Mouse (Mus musculus) lung, postnatal 0 days (tissue): ENCODE data around the gene Tyrp1. TPM values are rescaled to one million over a fixed set of nuclear protein-coding genes. Genes with fewer than 3 reads are reported as not detected.

Source experiments
- ATAC-seq: fragments of 200-750 bp; cut with Nextera tagmentation; 2 replicates; pipeline ENCODE4 v1.8.0; 2017; ENCODE audit warnings: moderate library complexity
- DNase-seq: peaks from one replicate; pipeline ENCODE4 v3.0.0-alpha.2; 2016; ENCODE audit warnings: low spot score
- H3K27ac ChIP-seq: fragments of 300-500 bp; sonication (generic); 2 replicates; pipeline ENCODE4 v1.5.1; 2014; ENCODE audit warnings: antibody characterized with exemption, mild to moderate bottlenecking, low read length, mixed read lengths
- H3K27me3 ChIP-seq: fragments of 300-500 bp; sonication (generic); replicated peaks from 2 replicates; pipeline ENCODE4 v1.6.1; 2014; ENCODE audit warnings: low read length, mixed read lengths; ENCODE audit not compliant: insufficient read depth
- H3K36me3 ChIP-seq: fragments of 300-500 bp; sonication (generic); 2 replicates; pipeline ENCODE4 v1.6.1; 2014; ENCODE audit warnings: low read length, mixed read lengths; ENCODE audit not compliant: insufficient read depth
- H3K4me1 ChIP-seq: fragments of 300-500 bp; sonication (generic); 2 replicates; pipeline ENCODE4 v1.6.1; 2014; ENCODE audit warnings: antibody characterized with exemption, low read depth, low read length, mixed read lengths; ENCODE audit not compliant: insufficient read depth
- H3K4me2 ChIP-seq: fragments of 300-500 bp; sonication (generic); replicated peaks from 2 replicates; pipeline ENCODE4 v1.6.1; 2014; ENCODE audit warnings: low read depth, mild to moderate bottlenecking, low read length, moderate library complexity, mixed read lengths
- H3K4me3 ChIP-seq: fragments of 300-500 bp; sonication (generic); 2 replicates; pipeline ENCODE4 v1.5.1; 2014; ENCODE audit warnings: low read depth, low read length
- H3K9ac ChIP-seq: fragments of 300-500 bp; sonication (generic); replicated peaks from 2 replicates; pipeline ENCODE4 v1.6.1; 2014; ENCODE audit warnings: low read depth, mild to moderate bottlenecking
- H3K9me3 ChIP-seq: fragments of 300-500 bp; sonication (generic); 2 replicates; pipeline ENCODE4 v1.6.1; 2016; ENCODE audit warnings: low read length, mixed read lengths
- CTCF ChIP-seq: IDR thresholded peaks from 2 replicates; pipeline ENCODE4 v1.5.1; 2016; ENCODE audit warnings: antibody characterized with exemption, mild to moderate bottlenecking
- EP300 ChIP-seq: IDR thresholded peaks from 2 replicates; pipeline ENCODE4 v1.6.1; 2016; ENCODE audit warnings: antibody characterized with exemption, mild to moderate bottlenecking, control low read depth
- WGBS: fragments of 180-500 bp; shearing (Covaris S2); extraction: QIAGEN DNeasy Blood & Tissue Kit; methylation state at CpG from one replicate; pipeline ENCODE4 v1.1.7; 2014; 5-methylcytosine and 5-hydroxymethylcytosine counted together
- polyA plus RNA-seq: library from polyadenylated mRNA; unstranded; fragments of >200 nt; fragmentation: Nextera tagmentation; extraction: Ambion mirVana; gene quantifications from 2 replicates; pipeline ENCODE4 v1.2.1, GENCODE M21; 2015

Tyrp1 gene
- not detected in 2 replicates for polyA plus RNA-seq

DNA sequence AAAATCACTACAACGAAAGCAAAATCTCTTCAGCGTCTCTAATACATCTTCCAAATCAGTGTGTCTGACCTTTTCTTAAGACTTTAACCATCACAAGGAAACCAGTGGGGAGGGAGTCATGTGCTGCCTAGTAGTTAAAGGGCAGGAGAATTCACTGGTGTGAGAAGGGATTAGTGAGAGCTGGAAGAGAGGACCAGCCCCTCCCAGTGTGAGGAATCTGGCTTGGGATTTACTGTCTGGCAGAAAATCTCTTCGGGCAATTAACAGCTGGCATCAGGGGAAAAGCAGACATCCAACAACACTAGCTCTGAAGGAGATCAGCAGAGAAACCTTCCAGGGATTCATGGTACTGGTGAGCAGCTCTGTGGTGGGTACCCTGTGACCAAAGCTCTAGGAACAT, at the start of gene Tyrp1:
Gene Tyrp1, plus strand, starts transcription at position 74 of the 400 bp plus-strand sequence.
- Histone ChIP-seq H3K36me3 (no peaks in the 10 kb centered on the region), H3K4me1 (no peaks in the 10 kb centered on the region), H3K27ac (no peak within 1 kb of the TSS), H3K9me3 (no peaks in the 10 kb centered on the region), H3K9ac (no peak within 1 kb of the TSS), H3K4me3 (no peak within 1 kb of the TSS), H3K27me3 (no peaks in the 10 kb centered on the region), H3K4me2 (no peak within 1 kb of the TSS)
- no peak for TF ChIP-seq CTCF
- no peak for TF ChIP-seq EP300
- WGBS: 49% methylated on average over 3 of the region's 3 CpGs
- no peak for DNase-seq
- ATAC-seq: no peak

DNA sequence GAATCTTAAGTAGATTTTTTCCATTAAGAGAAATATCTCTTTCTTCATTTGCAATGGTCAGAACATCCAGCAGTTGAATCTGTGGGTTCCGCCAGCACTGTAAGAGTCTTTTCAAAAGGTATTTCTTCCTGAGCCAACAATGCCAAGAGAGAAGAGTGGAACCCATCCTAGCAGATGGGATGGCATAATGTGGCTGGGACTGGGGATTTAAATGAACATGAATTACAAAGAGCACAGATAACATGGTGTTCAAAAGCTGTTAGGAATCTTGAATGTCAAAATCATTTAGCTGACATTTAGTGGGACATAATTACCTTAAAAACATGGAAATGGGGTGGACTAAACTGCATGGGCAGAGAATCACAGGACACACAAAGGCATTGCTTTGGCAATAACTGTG, 45.6 kb upstream of the Tyrp1 start:
- TF ChIP-seq EP300: no peak
- no peak for TF ChIP-seq CTCF
- H3K27ac ChIP-seq: no peak overlapping the region
- H3K9me3 ChIP-seq: no peaks in the 10 kb centered on the region
- whole genome bisulfite sequencing: 97% methylated on average over 1 of the region's 1 CpGs
- no peak overlapping the region for H3K9ac ChIP-seq
- ATAC-seq (no peak), DNase-seq (no peak)
- H3K4me1 ChIP-seq: no peaks in the 10 kb centered on the region
- H3K4me2 ChIP-seq: no peak overlapping the region
- H3K4me3 ChIP-seq: no peak overlapping the region
- H3K36me3 ChIP-seq: no peaks in the 10 kb centered on the region
- H3K27me3 ChIP-seq: no peaks in the 10 kb centered on the region

DNA sequence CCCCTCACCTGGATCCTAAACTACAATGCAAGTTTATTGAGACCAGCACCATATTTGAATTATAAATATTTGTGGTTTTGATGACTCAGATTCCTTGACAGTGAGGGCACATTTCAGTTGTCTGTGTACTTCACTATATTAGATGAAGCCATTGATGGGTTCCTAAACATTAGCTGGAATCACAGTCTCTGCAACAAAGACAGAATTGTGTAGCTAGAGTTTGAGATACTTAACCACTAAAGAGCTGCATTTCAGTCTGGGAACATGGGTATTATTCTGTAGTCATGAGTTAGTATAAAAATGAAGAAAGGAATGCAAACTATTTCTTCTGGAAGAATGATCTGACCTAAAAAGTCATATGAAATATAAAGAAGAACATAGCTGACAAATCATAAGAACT, 14.4 kb upstream of the Tyrp1 start:
- no peaks in the 10 kb centered on the region for H3K9me3 ChIP-seq

DNA sequence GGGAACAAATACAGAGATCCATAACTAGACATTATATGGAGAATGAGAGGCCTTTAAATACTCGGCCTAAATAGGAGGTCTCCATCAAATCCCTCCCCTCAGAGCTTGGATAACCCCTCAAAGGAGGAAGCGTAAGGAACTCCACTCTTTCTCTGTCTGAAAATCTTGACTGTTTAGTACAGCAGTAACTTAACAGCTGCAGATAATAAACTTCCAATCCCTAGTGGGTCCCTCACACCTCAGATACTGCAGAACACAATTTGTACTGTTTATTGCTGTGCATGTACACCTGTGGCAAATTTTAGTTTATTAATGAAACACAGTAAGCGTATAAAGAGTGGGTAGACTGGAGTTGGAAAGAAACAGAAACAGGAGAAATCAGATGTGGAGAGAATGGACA, 12.0 kb upstream of the Tyrp1 start:
- no peak for DNase-seq
- WGBS: 87% methylated on average over 3 of the region's 3 CpGs
- Histone ChIP-seq H3K36me3 (no peaks in the 10 kb centered on the region), H3K9ac (no peak overlapping the region), H3K9me3 (no peaks in the 10 kb centered on the region), H3K4me3 (no peak overlapping the region), H3K4me1 (no peaks in the 10 kb centered on the region), H3K27ac (no peak overlapping the region), H3K27me3 (no peaks in the 10 kb centered on the region), H3K4me2 (no peak overlapping the region)
- TF ChIP-seq EP300 (no peak), CTCF (no peak)
- ATAC-seq: no peak

More for the DNA sequence above, 14.4 kb upstream of the Tyrp1 start:
- H3K4me3 ChIP-seq: no peak overlapping the region
- H3K36me3 ChIP-seq: no peaks in the 10 kb centered on the region
- no peak overlapping the region for H3K9ac ChIP-seq
- no peaks in the 10 kb centered on the region for H3K27me3 ChIP-seq
- no peak overlapping the region for H3K27ac ChIP-seq
- no peaks in the 10 kb centered on the region for H3K4me1 ChIP-seq
- H3K4me2 ChIP-seq: no peak overlapping the region
- no peak for DNase-seq
- no peak for ATAC-seq
- TF ChIP-seq EP300 (no peak), CTCF (no peak)

DNA sequence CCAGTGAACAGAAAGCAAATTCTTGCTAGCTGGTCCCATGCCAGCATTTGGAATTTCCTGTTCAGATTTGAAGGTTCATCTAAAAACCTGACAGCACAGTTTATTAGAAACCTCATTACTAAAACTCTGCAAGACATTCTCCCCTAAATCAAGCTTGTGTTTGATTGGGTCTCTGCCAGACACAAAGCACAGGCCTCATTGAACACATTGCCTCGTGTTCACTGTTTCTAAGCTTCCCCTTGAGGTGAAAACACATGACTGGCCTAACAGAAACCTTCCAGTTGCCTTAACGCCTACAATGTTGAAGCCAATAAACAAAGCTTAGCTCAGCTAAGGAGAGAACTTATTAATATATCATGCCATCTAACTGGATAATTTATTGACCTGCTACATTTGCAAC, 5.7 kb upstream of the Tyrp1 start:
- Histone ChIP-seq H3K27ac (no peak overlapping the region), H3K9ac (no peak overlapping the region), H3K4me1 (no peaks in the 10 kb centered on the region), H3K4me2 (no peak overlapping the region), H3K27me3 (no peaks in the 10 kb centered on the region), H3K9me3 (no peaks in the 10 kb centered on the region), H3K4me3 (no peak overlapping the region), H3K36me3 (no peaks in the 10 kb centered on the region)
- ATAC-seq: no peak
- WGBS: 47% methylated on average over 2 of the region's 2 CpGs
- TF ChIP-seq EP300: no peak
- TF ChIP-seq CTCF: no peak
- DNase-seq: no peak

DNA sequence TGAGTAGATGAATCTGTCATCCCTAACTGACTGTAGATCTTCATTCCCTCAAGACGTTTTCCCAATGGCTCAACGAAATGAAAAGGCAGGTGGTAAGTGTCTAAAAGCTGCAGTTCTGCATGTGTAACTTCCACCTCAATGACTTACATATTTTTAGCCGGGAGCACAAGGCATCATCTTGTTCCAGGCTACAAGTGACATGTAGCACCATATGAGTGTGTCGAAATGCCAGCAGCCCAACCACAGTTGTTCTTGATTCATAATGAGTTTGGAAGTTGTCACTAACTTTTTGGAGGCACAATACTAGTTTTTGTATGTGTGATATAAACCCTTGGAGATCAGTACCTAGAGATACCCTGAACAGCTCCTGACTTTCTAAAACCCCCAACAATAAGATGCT, 5.4 kb downstream of the Tyrp1 start:
- Histone ChIP-seq H3K36me3 (no peaks in the 10 kb centered on the region), H3K4me1 (no peaks in the 10 kb centered on the region), H3K9me3 (no peaks in the 10 kb centered on the region), H3K4me3 (no peak overlapping the region), H3K27ac (no peak overlapping the region), H3K4me2 (no peak overlapping the region), H3K9ac (no peak overlapping the region), H3K27me3 (no peaks in the 10 kb centered on the region)
- WGBS: 70% methylated on average over 4 of the region's 4 CpGs
- TF ChIP-seq EP300: no peak
- no peak for TF ChIP-seq CTCF
- ATAC-seq (no peak), DNase-seq (no peak)

DNA sequence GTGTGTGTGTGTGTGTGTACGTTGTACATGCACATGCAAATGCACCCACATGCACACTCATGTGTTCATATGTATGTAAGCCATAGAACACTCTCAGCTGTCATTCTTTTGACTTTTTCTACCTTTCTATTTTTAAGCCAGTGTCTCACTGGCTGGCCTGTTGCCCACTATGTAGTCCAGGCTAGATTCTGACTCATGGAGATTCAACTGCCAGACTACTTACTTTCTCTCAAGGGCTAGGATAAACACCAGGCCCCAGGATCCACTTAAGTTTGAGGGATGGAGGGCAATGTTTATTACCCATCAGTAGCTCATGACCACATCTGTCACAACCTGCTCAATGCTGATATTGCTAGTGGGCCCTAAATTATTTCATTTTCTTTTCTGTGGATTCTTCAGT, 8.1 kb downstream of the Tyrp1 start:
- Histone ChIP-seq H3K9me3 (no peaks in the 10 kb centered on the region), H3K4me2 (no peak overlapping the region), H3K27me3 (no peaks in the 10 kb centered on the region), H3K9ac (no peak overlapping the region), H3K4me3 (no peak overlapping the region), H3K36me3 (no peaks in the 10 kb centered on the region), H3K4me1 (no peaks in the 10 kb centered on the region), H3K27ac (no peak overlapping the region)
- 75% methylated on average over 1 of the region's 1 CpGs for WGBS
- ATAC-seq (no peak), DNase-seq (no peak)
- no peak for TF ChIP-seq CTCF
